Mouse (Mus musculus) kidney, adult 2 months (tissue): ENCODE measurements around the gene Krtap5-4. TPM values are rescaled to one million over a fixed set of nuclear protein-coding genes. Genes with fewer than 3 reads are reported as not detected.
"Not testable (repeated sequence)": the region's sequence is repeated elsewhere in the genome, so short reads cannot be mapped to it uniquely, and the experiment has no call there.

Source experiments
- DNase-seq: peaks from one replicate; pipeline ENCODE4 v3.0.0; 2021
- H3K27ac ChIP-seq: fragments of 200-500 bp; 2 replicates; pipeline ENCODE4 v1.5.1; 2012; ENCODE audit warnings: low read depth, low read length, control low read depth, inconsistent platforms; ENCODE audit not compliant: insufficient read depth
- H3K27me3 ChIP-seq: fragments of 200-500 bp; replicated peaks from 2 replicates; pipeline ENCODE4 v1.6.1; 2012; ENCODE audit warnings: mild to moderate bottlenecking, moderate library complexity, low read length, inconsistent platforms; ENCODE audit not compliant: control insufficient read depth, insufficient read depth
- H3K36me3 ChIP-seq: fragments of 200-500 bp; 2 replicates; pipeline ENCODE4 v1.6.1; 2012; ENCODE audit warnings: mild to moderate bottlenecking, moderate library complexity, low read length, inconsistent platforms; ENCODE audit not compliant: control insufficient read depth, insufficient read depth
- H3K4me1 ChIP-seq: fragments of 200-500 bp; 2 replicates; pipeline ENCODE4 v1.6.1; 2011; ENCODE audit warnings: low read length; ENCODE audit not compliant: control insufficient read depth, insufficient read depth
- H3K4me3 ChIP-seq: fragments of 200-500 bp; 2 replicates; pipeline ENCODE4 v1.5.1; 2011; ENCODE audit warnings: mild to moderate bottlenecking, low read depth, low read length, control low read depth; ENCODE audit not compliant: insufficient read depth
- CTCF ChIP-seq: fragments of 200-500 bp; conservative IDR thresholded peaks from 2 replicates; pipeline ENCODE4 v1.5.1; 2011; ENCODE audit warnings: low read depth, mild to moderate bottlenecking, control low read depth, low read length, moderate library complexity, mixed read lengths; ENCODE audit not compliant: insufficient read depth, insufficient read length
- POLR2A ChIP-seq: fragments of 200-500 bp; IDR thresholded peaks from one replicate; pipeline ENCODE4 v1.6.1; 2011; ENCODE audit warnings: low read depth, low read length, control low read depth
- WGBS: fragments of 180-500 bp; shearing (Covaris S2); methylation state at CpG from one replicate; pipeline ENCODE4 v1.1.7; 2018; 5-methylcytosine and 5-hydroxymethylcytosine counted together
- polyA plus RNA-seq: library from polyadenylated mRNA; depleted of rRNA; stranded (reverse); fragments of >200 nt; gene quantifications from 2 replicates; pipeline ENCODE4 v1.2.3, GENCODE M21; 2012; rRNA removed

Gene Krtap5-4
- polyA plus RNA-seq, result not detected in 2 replicates

GRCm38 (mm10) chr7:142303249-142303648, at the start of gene Krtap5-4:
Krtap5-4 (plus strand) TSS chr7:142303549.
- Histone ChIP-seq H3K27me3 (no peaks in the 10 kb centered on the region), H3K27ac (no peak within 1 kb of the TSS), H3K36me3 (no peaks in the 10 kb centered on the region), H3K4me1 (no peaks in the 10 kb centered on the region), H3K4me3 (no peak within 1 kb of the TSS)
- TF ChIP-seq POLR2A, result no peak
- TF ChIP-seq CTCF, result no peak
- WGBS, result 44% methylated on average over 3 of the region's 3 CpGs
- DNase-seq, result no peak

- Histone ChIP-seq H3K27me3 (no peaks in the 10 kb centered on the region), H3K27ac (no peak overlapping the region), H3K36me3 (no peaks in the 10 kb centered on the region), H3K4me3 (no peak overlapping the region), H3K4me1 (no peaks in the 10 kb centered on the region)
- DNase-seq, result peak; percentile 19
- 1% methylated on average over 2 of the region's 2 CpGs for WGBS
- TF ChIP-seq CTCF (peak; percentile 72), POLR2A (no peak)
Measured at GRCm38 (mm10) chr7:142255517-142255916, 47.8 kb upstream of the Krtap5-4 start.

- H3K4me1 ChIP-seq, H3K27ac ChIP-seq, H3K27me3 ChIP-seq, H3K36me3 ChIP-seq, H3K4me3 ChIP-seq, DNase-seq: not testable (repeated sequence)
- WGBS, result 58% methylated on average over 1 of the region's 1 CpGs
Measured at GRCm38 (mm10) chr7:142258254-142258653, 45.1 kb upstream of the Krtap5-4 start, which contains the start of gene Gm2431. Gm2431 (minus strand) TSS chr7:142258354.

- H3K27me3 ChIP-seq, H3K27ac ChIP-seq, DNase-seq, H3K4me1 ChIP-seq, H3K36me3 ChIP-seq, H3K4me3 ChIP-seq: not testable (repeated sequence)
Measured at GRCm38 (mm10) chr7:142274263-142274662, 29.1 kb upstream of the Krtap5-4 start, which contains the start of gene Gm4559. Gm4559 (minus strand) TSS chr7:142274363.

GRCm38 (mm10) chr7:142278183-142278582, 25.2 kb upstream of the Krtap5-4 start:
- peak; percentile 66 for DNase-seq
- 0% methylated on average over 3 of the region's 3 CpGs for WGBS
- not testable (repeated sequence) for H3K27me3 ChIP-seq, H3K27ac ChIP-seq, H3K36me3 ChIP-seq, H3K4me1 ChIP-seq, H3K4me3 ChIP-seq
- peak; percentile 58 for TF ChIP-seq CTCF

- 89% methylated on average over 1 of the region's 1 CpGs for WGBS
Measured at GRCm38 (mm10) chr7:142279291-142279690, 24.1 kb upstream of the Krtap5-4 start.

GRCm38 (mm10) chr7:142282847-142283246, 20.5 kb upstream of the Krtap5-4 start:
- H3K4me3 ChIP-seq, H3K27me3 ChIP-seq, H3K36me3 ChIP-seq, H3K27ac ChIP-seq, H3K4me1 ChIP-seq: not testable (repeated sequence)
- 86% methylated on average over 2 of the region's 2 CpGs for WGBS
- peak; percentile 26 for DNase-seq

More at GRCm38 (mm10) chr7:142279291-142279690, 24.1 kb upstream of the Krtap5-4 start:
- H3K36me3 ChIP-seq, H3K27ac ChIP-seq, H3K4me1 ChIP-seq, H3K4me3 ChIP-seq, DNase-seq, H3K27me3 ChIP-seq: not testable (repeated sequence)

GRCm38 (mm10) chr7:142284023-142284591, 19.2 kb upstream of the Krtap5-4 start:
- H3K27ac ChIP-seq, result 0 out of 2 replicates have a peak overlapping the region, but pooled peaks have one; percentile 40
- no peaks in the 10 kb centered on the region for H3K4me1 ChIP-seq
- no peaks in the 10 kb centered on the region for H3K27me3 ChIP-seq
- TF ChIP-seq POLR2A (no peak), CTCF (peak; percentile 22; the same call in 1 of the 2 replicates)
- under 1% methylated on average over 38 of the region's 38 CpGs for WGBS
- peak; percentile 57 for DNase-seq
- H3K4me3 ChIP-seq, result peak overlapping the region; percentile 56
- no peaks in the 10 kb centered on the region for H3K36me3 ChIP-seq
